Mouse (Mus musculus): Measurements from ENCODE around the gene Fscn2. TPM values are rescaled to one million over a fixed set of nuclear protein-coding genes. Genes with fewer than 3 reads are reported as not detected.

Fscn2 gene
- polyA plus RNA-seq, 1 experiment from 2014 or later, result 0.20 TPM

DNA sequence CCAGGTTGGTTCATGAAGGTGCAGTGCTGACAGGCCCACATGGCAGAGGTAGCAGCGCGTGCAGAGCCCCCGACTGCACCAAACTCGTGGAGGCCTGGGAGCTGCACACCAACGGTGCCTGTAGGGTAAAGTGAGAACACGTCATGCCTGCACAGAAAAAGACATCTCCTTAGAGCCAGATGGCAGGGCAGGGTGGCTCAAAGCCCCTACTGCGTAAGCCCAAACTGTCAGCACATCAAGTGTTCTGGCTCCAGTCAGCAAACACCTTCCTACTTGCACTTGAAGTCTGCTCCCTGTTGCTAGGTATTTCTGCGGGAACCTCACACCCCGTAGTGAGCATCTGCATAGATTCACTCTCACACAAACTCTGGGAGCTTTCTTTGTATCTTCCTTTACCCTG is 21.2 kb downstream of the Fscn2 start:
- no peak overlapping the region for H3K4me3 ChIP-seq (ENCODE audit: low read depth, low read length)
- no peak for ATAC-seq (replicated peaks; ENCODE audit: insufficient number of reproducible peaks, low FRiP score, low TSS enrichment, low read depth)
- peaks cover 8% of the 10 kb centered on the region for H3K36me3 ChIP-seq (replicated peaks; ENCODE audit: control insufficient read depth, insufficient read depth, low read depth, low read length)
- H3K27me3 ChIP-seq (ENCODE audit: control insufficient read depth, insufficient read depth, low read length), result no peaks in the 10 kb centered on the region
- H3K4me2 ChIP-seq (ENCODE audit: low read depth, low read length), result no peak overlapping the region
- WGBS, result 94% methylated on average over 9 of the region's 9 CpGs
- H3K27ac ChIP-seq (replicated peaks; ENCODE audit: low read depth, low read length), result no peak overlapping the region
- H3K4me1 ChIP-seq (ENCODE audit: control insufficient read depth, insufficient read depth, low read length), result peaks cover 2% of the 10 kb centered on the region; the same call in 1 of the 2 replicates
- no peak overlapping the region for H3K9ac ChIP-seq (replicated peaks; ENCODE audit: low read length)
- no peaks in the 10 kb centered on the region for H3K9me3 ChIP-seq (replicated peaks; ENCODE audit: control insufficient read depth, low read length)
- DNase-seq (ENCODE audit: low spot score), result no peak

DNA sequence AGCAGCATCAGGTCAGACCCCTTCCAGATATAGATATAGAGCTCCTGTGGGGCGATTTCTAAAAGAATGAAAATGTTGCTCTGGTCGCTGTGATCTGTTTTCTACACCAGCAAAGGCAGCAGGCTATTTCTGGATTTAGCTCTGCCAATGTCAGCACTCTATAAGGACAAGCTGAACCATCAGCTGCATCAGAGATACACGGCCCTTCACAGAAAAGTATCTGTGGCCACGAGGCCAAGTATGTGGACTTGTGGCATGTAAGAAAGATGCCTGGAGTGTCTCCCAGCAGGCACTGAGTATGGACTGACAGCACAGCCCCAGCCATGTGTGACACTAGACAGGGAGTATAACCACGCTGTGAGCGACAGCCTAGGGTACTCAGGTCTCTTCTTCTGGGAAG is 25.3 kb downstream of the Fscn2 start:
- ATAC-seq (replicated peaks; ENCODE audit: insufficient number of reproducible peaks, low FRiP score, low TSS enrichment, low read depth), result no peak
- Histone ChIP-seq H3K9me3 (replicated peaks; ENCODE audit: control insufficient read depth, low read length) (no peaks in the 10 kb centered on the region), H3K9ac (replicated peaks; ENCODE audit: low read length) (no peak overlapping the region), H3K27ac (replicated peaks; ENCODE audit: low read depth, low read length) (no peak overlapping the region), H3K4me3 (ENCODE audit: low read depth, low read length) (no peak overlapping the region), H3K27me3 (ENCODE audit: control insufficient read depth, insufficient read depth, low read length) (no peaks in the 10 kb centered on the region), H3K4me2 (ENCODE audit: low read depth, low read length) (no peak overlapping the region), H3K36me3 (replicated peaks; ENCODE audit: control insufficient read depth, insufficient read depth, low read depth, low read length) (peaks cover 17% of the 10 kb centered on the region), H3K4me1 (ENCODE audit: control insufficient read depth, insufficient read depth, low read length) (no peaks in the 10 kb centered on the region)
- 94% methylated on average over 6 of the region's 6 CpGs for WGBS
- DNase-seq (ENCODE audit: low spot score), result no peak

DNA sequence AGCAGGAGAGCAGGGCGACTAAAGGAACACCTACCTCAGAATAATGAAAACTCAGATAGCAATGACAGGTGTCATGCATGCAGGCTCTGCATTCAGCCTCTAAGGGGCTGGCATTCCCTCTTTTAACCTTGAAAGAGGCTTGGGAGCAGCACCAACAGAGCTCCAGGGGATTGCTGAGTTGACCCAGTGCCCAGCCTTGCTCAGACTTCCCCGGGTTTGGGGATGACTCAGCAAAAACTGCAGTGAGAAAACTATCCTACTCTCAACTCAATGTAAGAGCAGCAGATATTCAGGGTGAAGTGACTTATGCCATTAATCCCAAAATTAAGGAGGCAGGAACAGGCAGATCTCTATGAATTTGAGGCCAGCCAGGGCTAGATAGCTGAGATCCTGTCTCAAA is 25.8 kb downstream of the Fscn2 start:
- Histone ChIP-seq H3K27me3 (ENCODE audit: control insufficient read depth, insufficient read depth, low read length) (no peaks in the 10 kb centered on the region), H3K27ac (replicated peaks; ENCODE audit: low read depth, low read length) (no peak overlapping the region), H3K4me3 (ENCODE audit: low read depth, low read length) (no peak overlapping the region), H3K4me2 (ENCODE audit: low read depth, low read length) (no peak overlapping the region), H3K36me3 (replicated peaks; ENCODE audit: control insufficient read depth, insufficient read depth, low read depth, low read length) (peaks cover 13% of the 10 kb centered on the region), H3K4me1 (ENCODE audit: control insufficient read depth, insufficient read depth, low read length) (no peaks in the 10 kb centered on the region), H3K9ac (replicated peaks; ENCODE audit: low read length) (no peak overlapping the region), H3K9me3 (replicated peaks; ENCODE audit: control insufficient read depth, low read length) (no peaks in the 10 kb centered on the region)
- ATAC-seq (replicated peaks; ENCODE audit: insufficient number of reproducible peaks, low FRiP score, low TSS enrichment, low read depth), result no peak
- DNase-seq (ENCODE audit: low spot score), result no peak
- 71% methylated on average over 2 of the region's 2 CpGs for WGBS

DNA sequence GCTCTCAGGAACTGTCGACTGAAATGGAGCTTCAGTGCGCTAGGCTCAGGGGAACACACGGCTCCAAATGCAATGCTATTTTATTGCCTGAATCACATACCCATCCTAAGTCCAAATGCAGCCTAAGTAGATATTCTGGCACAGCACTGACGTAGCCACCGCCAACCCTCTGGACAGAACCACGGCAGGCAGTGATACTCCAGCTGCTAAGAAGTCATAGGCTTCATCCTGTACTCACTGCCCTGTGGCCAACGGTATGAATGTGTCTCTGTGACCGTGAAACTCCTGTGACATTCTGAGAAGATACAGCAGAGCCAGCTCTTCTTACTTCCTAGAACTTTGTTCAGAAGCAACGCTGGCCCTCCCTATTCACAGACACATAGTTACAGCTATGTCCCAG is 27.2 kb downstream of the Fscn2 start:
- Histone ChIP-seq H3K36me3 (replicated peaks; ENCODE audit: control insufficient read depth, insufficient read depth, low read depth, low read length) (peaks cover 9% of the 10 kb centered on the region), H3K4me1 (ENCODE audit: control insufficient read depth, insufficient read depth, low read length) (no peaks in the 10 kb centered on the region), H3K9ac (replicated peaks; ENCODE audit: low read length) (no peak overlapping the region), H3K9me3 (replicated peaks; ENCODE audit: control insufficient read depth, low read length) (no peaks in the 10 kb centered on the region), H3K4me2 (ENCODE audit: low read depth, low read length) (no peak overlapping the region), H3K4me3 (ENCODE audit: low read depth, low read length) (no peak overlapping the region), H3K27me3 (ENCODE audit: control insufficient read depth, insufficient read depth, low read length) (no peaks in the 10 kb centered on the region), H3K27ac (replicated peaks; ENCODE audit: low read depth, low read length) (no peak overlapping the region)
- 91% methylated on average over 9 of the region's 9 CpGs for WGBS
- ATAC-seq (replicated peaks; ENCODE audit: insufficient number of reproducible peaks, low FRiP score, low TSS enrichment, low read depth), result no peak
- no peak for DNase-seq (ENCODE audit: low spot score)

DNA sequence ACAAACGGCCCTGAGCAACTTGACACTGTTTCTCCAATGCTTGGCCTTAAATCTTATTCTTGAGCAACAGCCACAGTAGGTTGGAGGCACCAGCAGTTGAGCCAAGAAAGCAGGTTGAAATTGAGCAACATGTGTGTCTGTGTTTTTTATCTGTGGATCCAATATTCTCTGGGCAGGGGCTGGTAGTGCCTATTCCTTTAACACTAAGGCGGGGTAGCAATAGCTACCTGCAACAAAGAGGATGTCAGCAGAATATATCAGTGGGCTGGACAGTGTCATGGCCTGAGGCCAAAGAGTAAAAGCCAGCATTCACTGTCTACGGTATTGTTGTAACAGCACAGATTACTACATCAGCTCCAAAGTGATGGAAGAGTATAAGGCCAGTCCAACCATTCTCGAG is 34.3 kb downstream of the Fscn2 start:
- 86% methylated on average over 4 of the region's 4 CpGs for WGBS
- Histone ChIP-seq H3K4me2 (ENCODE audit: low read depth, low read length) (no peak overlapping the region), H3K4me3 (ENCODE audit: low read depth, low read length) (no peak overlapping the region), H3K27ac (replicated peaks; ENCODE audit: low read depth, low read length) (no peak overlapping the region), H3K36me3 (replicated peaks; ENCODE audit: control insufficient read depth, insufficient read depth, low read depth, low read length) (peaks cover 5% of the 10 kb centered on the region), H3K9ac (replicated peaks; ENCODE audit: low read length) (no peak overlapping the region), H3K4me1 (ENCODE audit: control insufficient read depth, insufficient read depth, low read length) (no peaks in the 10 kb centered on the region), H3K27me3 (ENCODE audit: control insufficient read depth, insufficient read depth, low read length) (no peaks in the 10 kb centered on the region), H3K9me3 (replicated peaks; ENCODE audit: control insufficient read depth, low read length) (no peaks in the 10 kb centered on the region)
- DNase-seq (ENCODE audit: low spot score), result no peak
- no peak for ATAC-seq (replicated peaks; ENCODE audit: insufficient number of reproducible peaks, low FRiP score, low TSS enrichment, low read depth)

DNA sequence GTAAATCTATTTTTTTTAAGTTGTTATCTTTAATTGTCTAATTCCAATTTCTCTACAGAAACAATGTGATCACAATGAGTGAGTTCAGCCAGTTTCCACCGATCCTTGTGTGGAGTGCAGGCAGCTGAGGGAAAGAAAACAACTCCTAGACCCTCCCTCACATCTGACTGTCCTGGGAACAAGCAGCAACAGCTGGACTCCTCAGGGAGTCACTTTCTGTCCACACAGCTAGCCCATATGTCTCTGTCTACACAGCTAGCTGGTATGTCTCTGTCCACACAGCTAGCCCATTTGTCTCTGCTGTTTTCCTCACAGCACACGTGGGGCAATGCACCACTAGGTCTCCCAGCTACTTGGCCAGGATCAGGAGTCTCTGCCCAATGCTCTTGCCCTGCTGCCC is 36.3 kb downstream of the Fscn2 start:
- DNase-seq (ENCODE audit: low spot score) (no peak), ATAC-seq (replicated peaks; ENCODE audit: insufficient number of reproducible peaks, low FRiP score, low TSS enrichment, low read depth) (no peak)
- 82% methylated on average over 2 of the region's 2 CpGs for WGBS
- Histone ChIP-seq H3K27me3 (ENCODE audit: control insufficient read depth, insufficient read depth, low read length) (no peaks in the 10 kb centered on the region), H3K4me1 (ENCODE audit: control insufficient read depth, insufficient read depth, low read length) (no peaks in the 10 kb centered on the region), H3K9me3 (replicated peaks; ENCODE audit: control insufficient read depth, low read length) (no peaks in the 10 kb centered on the region), H3K36me3 (replicated peaks; ENCODE audit: control insufficient read depth, insufficient read depth, low read depth, low read length) (peaks cover 8% of the 10 kb centered on the region), H3K9ac (replicated peaks; ENCODE audit: low read length) (no peak overlapping the region), H3K27ac (replicated peaks; ENCODE audit: low read depth, low read length) (no peak overlapping the region), H3K4me3 (ENCODE audit: low read depth, low read length) (no peak overlapping the region), H3K4me2 (ENCODE audit: low read depth, low read length) (no peak overlapping the region)

DNA sequence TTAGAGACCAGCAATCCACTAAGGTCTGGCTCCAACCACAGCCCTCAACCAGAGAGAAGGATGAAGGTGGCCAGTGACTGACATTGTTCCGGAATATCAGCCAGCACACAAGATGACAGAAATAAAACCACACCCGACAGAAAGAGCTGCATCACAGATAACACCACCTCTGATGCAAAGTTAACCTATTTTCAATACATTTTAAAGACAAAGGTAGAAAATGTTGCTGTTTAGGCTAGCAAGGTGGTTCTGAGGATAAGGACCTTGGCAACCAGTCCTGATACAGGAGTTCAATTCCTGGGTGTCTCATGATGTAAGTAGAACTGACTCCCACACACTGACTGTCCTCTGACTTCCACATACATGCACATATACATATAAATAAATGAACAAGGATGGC is 38.0 kb downstream of the Fscn2 start:
- Histone ChIP-seq H3K9ac (replicated peaks; ENCODE audit: low read length) (no peak overlapping the region), H3K27ac (replicated peaks; ENCODE audit: low read depth, low read length) (no peak overlapping the region), H3K36me3 (replicated peaks; ENCODE audit: control insufficient read depth, insufficient read depth, low read depth, low read length) (peaks cover 8% of the 10 kb centered on the region), H3K27me3 (ENCODE audit: control insufficient read depth, insufficient read depth, low read length) (no peaks in the 10 kb centered on the region), H3K4me1 (ENCODE audit: control insufficient read depth, insufficient read depth, low read length) (no peaks in the 10 kb centered on the region), H3K4me3 (ENCODE audit: low read depth, low read length) (no peak overlapping the region), H3K4me2 (ENCODE audit: low read depth, low read length) (no peak overlapping the region), H3K9me3 (replicated peaks; ENCODE audit: control insufficient read depth, low read length) (no peaks in the 10 kb centered on the region)
- DNase-seq (ENCODE audit: low spot score) (no peak), ATAC-seq (replicated peaks; ENCODE audit: insufficient number of reproducible peaks, low FRiP score, low TSS enrichment, low read depth) (no peak)
- 97% methylated on average over 2 of the region's 2 CpGs for WGBS

DNA sequence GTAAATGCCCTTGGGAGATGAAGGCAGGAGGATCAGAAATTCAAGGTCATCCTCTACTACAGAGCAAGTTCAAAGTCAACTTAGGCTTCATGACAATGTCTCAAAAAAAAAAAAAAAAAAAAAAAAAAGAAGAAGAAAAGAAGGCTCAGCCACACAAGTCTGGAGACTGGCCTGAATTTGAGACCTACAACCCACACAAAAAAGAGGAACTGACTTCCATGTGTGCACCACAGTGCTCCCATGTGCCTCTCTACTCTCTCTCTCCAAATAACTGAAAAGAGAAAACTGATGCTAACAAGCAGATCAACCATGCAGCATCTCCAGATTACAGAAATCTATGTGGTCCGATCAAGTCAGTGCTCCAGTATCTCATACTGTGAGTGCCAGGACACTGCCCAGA is 43.5 kb downstream of the Fscn2 start:
- no peak overlapping the region for H3K27ac ChIP-seq (replicated peaks; ENCODE audit: low read depth, low read length)
- 100% methylated on average over 1 of the region's 1 CpGs for WGBS
- no peaks in the 10 kb centered on the region for H3K27me3 ChIP-seq (ENCODE audit: control insufficient read depth, insufficient read depth, low read length)
- H3K4me3 ChIP-seq (ENCODE audit: low read depth, low read length), result no peak overlapping the region
- H3K36me3 ChIP-seq (replicated peaks; ENCODE audit: control insufficient read depth, insufficient read depth, low read depth, low read length), result peaks cover 15% of the 10 kb centered on the region
- DNase-seq (ENCODE audit: low spot score) (no peak), ATAC-seq (replicated peaks; ENCODE audit: insufficient number of reproducible peaks, low FRiP score, low TSS enrichment, low read depth) (no peak)
- no peak overlapping the region for H3K4me2 ChIP-seq (ENCODE audit: low read depth, low read length)
- H3K9me3 ChIP-seq (replicated peaks; ENCODE audit: control insufficient read depth, low read length), result no peaks in the 10 kb centered on the region
- no peaks in the 10 kb centered on the region for H3K4me1 ChIP-seq (ENCODE audit: control insufficient read depth, insufficient read depth, low read length)
- H3K9ac ChIP-seq (replicated peaks; ENCODE audit: low read length), result no peak overlapping the region
